Mouse (Mus musculus) gastrocnemius, adult 2 months (tissue): ENCODE measurements around the gene Sprr1a. TPM values are rescaled to one million over a fixed set of nuclear protein-coding genes. Genes with fewer than 3 reads are reported as not detected.
"Not testable (repeated sequence)": the region's sequence is repeated elsewhere in the genome, so short reads cannot be mapped to it uniquely, and the experiment has no call there.

Source experiments
- DNase-seq: peaks from one replicate; pipeline ENCODE4 v3.0.0; 2022
- H3K27ac ChIP-seq: fragments of 200-600 bp; 2 replicates; pipeline ENCODE4 v1.8.1; 2022; ENCODE audit warnings: mild to moderate bottlenecking
- H3K4me3 ChIP-seq: fragments of 200-600 bp; 2 replicates; pipeline ENCODE4 v1.8.1; 2022; ENCODE audit warnings: mild to moderate bottlenecking, moderate library complexity
- CTCF ChIP-seq: fragments of 200-600 bp; IDR thresholded peaks from 2 replicates; pipeline ENCODE4 v1.8.1; 2022; ENCODE audit warnings: antibody characterized with exemption, mild to moderate bottlenecking, moderate library complexity
- intact Hi-C: fragments of 180-260 bp; cut with DNase I; formaldehyde crosslinking; loops from one replicate; pipeline ENCODE4 v1.15.1; 2025
- long read RNA-seq, 2 experiments: library from polyadenylated mRNA; stranded (forward); transcript quantifications; one replicate each; pipeline ENCODE4 v2.0.0; 2021
- total RNA-seq, 2 experiments: library from RNA; stranded (reverse); gene quantifications; 2 replicates each; pipeline ENCODE4 v1.2.3; 2021

The Sprr1a gene
- total RNA-seq, result not detected
- long read RNA-seq, experiment 1, result 0 reads
- long read RNA-seq, experiment 2, result 0 reads

DNA sequence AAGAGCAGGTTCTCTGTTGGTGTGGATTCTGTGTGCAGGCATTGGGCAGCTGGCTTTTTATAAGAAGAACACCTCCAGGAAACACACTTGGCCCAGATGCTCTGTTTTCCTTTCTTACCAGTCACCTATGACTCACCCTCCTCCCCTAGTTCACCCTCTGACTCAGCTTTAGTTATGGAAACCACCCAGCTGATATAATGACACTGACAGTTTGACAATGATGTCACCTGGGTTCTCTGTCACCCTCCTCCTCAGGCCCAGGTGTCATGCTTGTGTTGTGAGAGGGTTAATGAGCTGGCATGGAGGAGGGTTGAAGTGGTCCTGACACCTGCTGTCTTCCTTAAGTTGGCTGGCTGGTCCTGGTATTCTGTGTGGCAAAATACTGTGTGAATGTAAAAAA is at the start of gene Sprr1a:
Gene Sprr1a, minus strand, starts transcription at position 33 of the 400 bp plus-strand sequence.
- intact Hi-C loops, result no loop called here
- Histone ChIP-seq H3K4me3 (no peak within 1 kb of the TSS), H3K27ac (no peak within 1 kb of the TSS)
- no peak for DNase-seq
- no peak for TF ChIP-seq CTCF

DNA sequence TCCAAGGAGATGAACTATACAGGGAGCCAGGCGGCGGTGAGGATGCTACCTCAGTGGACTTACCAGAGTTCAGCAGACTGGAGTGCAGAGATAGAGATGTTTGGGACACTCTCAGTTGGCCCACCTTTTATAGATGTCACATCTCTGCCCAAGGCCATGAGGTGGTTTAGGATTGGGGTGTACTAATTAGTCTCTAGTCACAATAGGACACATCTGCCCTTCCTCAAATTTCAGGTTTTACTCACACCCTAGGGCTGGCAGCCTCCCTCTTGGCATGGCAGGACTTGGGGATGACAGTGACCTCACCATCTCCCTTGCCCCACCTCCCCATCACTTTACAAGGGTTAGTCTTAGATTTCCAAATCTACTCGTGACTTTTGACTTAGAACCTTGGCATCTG is 48.7 kb upstream of the Sprr1a start, which contains the start of gene 2310046K23Rik:
Gene 2310046K23Rik, minus strand, starts transcription at position 101 of the 400 bp plus-strand sequence.
- Histone ChIP-seq H3K4me3 (no peak within 1 kb of the TSS), H3K27ac (no peak within 1 kb of the TSS)
- intact Hi-C loops, result no loop called here
- no peak for DNase-seq
- no peak for TF ChIP-seq CTCF

DNA sequence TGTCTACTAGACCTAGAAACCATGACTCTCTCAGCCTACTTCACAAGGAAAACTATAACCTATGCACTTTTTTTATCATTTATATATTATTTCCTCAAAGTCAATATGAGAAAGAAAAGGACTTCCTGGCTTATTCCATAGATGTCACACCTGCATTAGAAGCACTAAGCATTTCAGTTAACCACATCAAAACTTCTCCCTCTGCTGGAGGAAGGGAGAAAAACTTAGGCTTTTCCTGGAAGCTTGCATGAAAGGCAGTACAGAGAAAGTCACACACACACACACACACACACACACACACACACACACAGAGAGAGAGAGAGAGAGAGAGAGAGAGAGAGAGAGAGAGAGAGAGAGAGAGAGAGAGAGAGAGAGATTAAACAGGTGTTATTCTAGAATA is 26.6 kb upstream of the Sprr1a start:
- Histone ChIP-seq H3K27ac (no peak overlapping the region), H3K4me3 (no peak overlapping the region)
- intact Hi-C loops, result no loop called here
- DNase-seq, result no peak
- TF ChIP-seq CTCF, result no peak

DNA sequence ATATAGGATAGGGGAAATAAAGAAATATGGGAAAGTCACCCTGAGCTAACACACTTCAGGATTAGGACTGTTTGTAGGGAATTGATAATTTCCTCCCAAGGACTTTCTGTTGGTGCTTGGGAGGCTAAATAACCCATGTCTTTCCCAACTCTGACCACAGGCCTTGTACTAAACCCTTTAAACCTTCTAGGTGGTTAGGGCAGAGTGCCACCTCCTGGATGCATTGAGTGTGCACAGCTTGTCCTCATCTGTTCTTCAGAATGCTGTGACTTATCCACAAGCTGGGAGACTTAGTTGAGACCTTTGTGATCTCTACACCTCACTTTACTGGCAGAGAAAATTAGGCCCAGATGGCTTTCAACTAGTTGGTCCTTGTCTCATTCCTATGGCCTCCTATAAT is 25.1 kb upstream of the Sprr1a start:
- DNase-seq, result no peak
- intact Hi-C loops, result no loop called here
- no peak for TF ChIP-seq CTCF
- Histone ChIP-seq H3K27ac (no peak overlapping the region), H3K4me3 (no peak overlapping the region)

DNA sequence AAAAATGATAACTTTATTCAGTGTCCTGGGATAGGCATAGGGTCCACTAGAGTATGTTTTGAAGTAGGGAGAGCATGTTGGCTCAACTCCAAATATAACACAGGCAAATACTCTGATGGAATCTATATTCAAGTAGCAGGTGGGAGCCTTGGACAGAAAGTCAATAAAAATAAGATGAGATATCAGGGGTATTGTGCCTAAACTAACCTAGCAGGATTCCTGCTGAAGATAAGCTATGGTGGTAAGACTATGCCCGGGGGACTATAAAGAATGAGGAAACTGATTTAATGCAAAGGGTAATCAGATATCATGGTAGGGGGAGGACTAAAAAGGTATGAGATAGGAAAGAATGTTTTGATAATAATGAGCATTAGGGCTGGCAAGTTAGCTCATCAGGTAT is 22.5 kb upstream of the Sprr1a start:
- TF ChIP-seq CTCF, result no peak
- no peak for DNase-seq
- no peak overlapping the region for H3K4me3 ChIP-seq
- no peak overlapping the region for H3K27ac ChIP-seq
- intact Hi-C loops, result no loop called here

DNA sequence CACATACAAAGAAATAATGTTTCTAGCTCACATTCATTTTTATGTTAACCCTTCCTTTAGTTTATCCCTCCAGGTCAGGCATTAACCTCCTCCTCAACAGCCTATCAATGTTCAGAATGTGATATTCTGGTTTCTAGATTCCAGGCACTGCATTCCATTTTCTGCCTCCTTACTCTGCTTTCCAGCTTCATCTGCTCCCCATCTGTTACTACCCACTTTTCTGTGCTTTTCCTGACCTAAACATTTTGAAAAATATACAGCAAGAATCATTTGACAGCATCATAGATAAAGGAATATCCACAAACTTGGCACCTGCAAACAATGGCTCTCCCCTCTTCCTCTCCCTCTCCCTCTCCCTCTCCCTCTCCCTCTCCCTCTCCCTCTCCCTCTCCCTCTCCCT is 17.8 kb upstream of the Sprr1a start:
- no peak for TF ChIP-seq CTCF
- Histone ChIP-seq H3K4me3 (no peak overlapping the region), H3K27ac (no peak overlapping the region)
- DNase-seq, result no peak
- intact Hi-C loops, result no loop called here

DNA sequence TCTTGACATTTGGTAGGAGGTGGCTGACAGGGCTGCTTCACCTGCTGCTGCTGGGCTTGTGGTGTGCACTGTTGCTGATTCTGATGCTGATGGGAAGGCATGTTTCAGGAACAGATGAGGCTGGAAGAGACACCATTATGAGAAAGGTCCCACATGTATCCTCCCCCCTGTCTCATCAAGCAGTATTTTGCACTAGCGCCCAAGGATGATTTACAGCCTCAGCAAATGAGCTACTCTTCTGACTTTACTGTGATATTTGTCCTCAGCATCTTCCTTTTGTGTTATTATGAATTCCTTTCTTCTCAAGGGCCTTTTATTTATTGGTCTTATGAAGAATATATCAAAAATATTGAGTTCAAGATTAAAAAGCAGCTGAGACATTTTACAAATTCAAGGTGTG is 14.7 kb upstream of the Sprr1a start, which contains the start of gene Sprr4:
Gene Sprr4, minus strand, starts transcription at position 101 of the 400 bp plus-strand sequence.
- no peak for TF ChIP-seq CTCF
- no peak within 1 kb of the TSS for H3K4me3 ChIP-seq
- no peak for DNase-seq
- intact Hi-C loops, result no loop called here
- H3K27ac ChIP-seq, result no peak within 1 kb of the TSS

DNA sequence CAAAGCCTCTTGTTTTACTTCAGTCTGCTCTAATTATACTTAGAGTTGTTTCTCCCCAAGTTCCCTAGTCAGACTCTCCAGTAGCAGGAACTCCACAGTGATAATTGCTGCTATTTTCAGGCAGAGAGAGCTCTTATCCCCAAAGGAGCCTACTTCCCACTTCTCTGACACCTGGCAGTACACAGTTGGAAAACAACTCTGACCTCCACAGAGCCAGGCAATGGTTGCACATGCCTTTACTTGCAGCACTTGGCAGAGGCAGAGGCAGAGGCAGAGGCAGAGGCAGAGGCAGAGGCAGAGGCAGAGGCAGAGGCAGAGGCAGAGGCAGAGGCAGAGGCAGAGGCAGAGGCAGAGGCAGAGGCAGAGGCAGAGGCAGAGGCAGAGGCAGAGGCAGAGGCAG is 4.6 kb upstream of the Sprr1a start:
- H3K4me3 ChIP-seq, H3K27ac ChIP-seq, DNase-seq, intact Hi-C loops: not testable (repeated sequence)

DNA sequence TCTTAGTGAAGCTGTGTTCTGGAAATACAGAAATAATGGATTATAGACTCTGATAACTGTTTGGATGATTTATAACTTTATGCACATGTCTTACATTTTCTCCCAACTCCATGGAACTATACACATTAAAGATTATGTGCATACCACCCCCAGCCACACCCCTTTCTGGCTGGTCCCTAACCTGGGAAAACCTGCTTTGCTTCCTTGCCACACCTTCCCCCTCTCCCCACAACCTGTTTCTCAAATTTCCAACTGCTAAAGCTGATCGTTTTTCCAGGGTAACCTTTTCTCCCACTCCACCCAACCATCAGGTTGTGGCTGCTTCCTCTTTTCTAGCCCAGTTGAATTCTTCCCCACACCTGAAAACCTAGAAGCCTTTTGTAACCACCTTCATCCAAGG is 612 bp upstream of the Sprr1a start:
- no peak for DNase-seq
- H3K4me3 ChIP-seq, result no peak overlapping the region
- no peak overlapping the region for H3K27ac ChIP-seq
- no peak for TF ChIP-seq CTCF
- intact Hi-C loops, result no loop called here

DNA sequence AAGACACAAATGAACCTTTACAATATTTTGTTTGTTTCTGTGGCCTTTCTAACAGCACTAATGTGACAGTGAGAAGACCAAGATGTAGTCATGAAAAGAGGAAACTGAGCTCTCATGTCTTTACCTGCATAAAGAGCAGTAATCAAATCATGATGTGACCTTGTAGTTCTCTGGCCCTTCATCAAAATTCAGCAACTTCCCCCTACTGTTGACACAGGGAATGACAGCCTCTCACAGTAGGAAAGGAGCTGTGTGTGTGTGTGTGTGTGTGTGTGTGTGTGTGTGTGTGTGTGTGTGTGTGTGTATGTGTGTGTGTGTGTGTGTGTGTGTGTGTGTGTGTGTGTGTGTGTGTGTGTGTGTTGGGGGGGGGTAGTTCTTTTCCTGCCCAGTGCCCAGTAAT is 4.4 kb downstream of the Sprr1a start:
- H3K27ac ChIP-seq, DNase-seq, H3K4me3 ChIP-seq, intact Hi-C loops: not testable (repeated sequence)

DNA sequence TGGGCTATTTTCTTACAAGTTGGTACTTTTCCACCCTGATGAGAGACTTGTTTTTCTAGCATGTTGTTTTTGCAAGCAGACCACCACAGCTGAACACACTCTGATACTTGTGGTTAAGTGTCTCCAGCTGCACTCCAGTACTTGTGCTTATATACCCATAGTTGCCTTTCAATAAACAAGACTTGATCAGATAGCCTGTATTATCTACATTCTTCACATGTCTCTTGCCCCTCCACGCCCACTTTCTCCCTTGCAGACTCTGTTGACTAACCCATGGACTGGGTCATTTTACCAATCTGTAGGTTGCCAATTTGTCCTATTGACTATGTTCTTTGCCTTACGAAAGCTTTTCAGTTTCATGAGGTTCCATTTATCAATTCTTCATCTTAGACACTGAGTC is 15.6 kb downstream of the Sprr1a start:
- H3K4me3 ChIP-seq, result no peak overlapping the region
- no peak for DNase-seq
- intact Hi-C loops, result no loop called here

DNA sequence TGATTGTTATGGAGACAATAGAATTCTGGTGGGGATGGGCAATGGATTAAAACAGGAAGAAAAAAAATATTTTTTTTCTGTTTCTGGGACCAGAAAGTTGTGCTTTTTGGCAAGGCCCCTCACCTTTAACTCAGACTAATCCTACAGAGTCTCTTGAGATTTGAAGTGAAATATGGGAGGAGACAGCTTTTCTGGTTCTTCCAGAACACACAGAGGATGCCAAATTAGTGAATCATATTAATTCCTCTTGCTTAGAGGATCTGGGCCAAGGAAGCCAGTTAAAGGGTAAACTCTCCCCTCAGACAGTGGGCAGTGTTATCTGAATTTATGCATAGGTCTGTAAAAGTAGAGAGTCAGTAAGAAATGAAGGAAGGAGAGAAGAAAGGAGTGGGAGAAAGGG is 18.3 kb downstream of the Sprr1a start:
- TF ChIP-seq CTCF, result no peak
- H3K27ac ChIP-seq, result no peak overlapping the region
- intact Hi-C loops, result no loop called here
- DNase-seq, result no peak
- H3K4me3 ChIP-seq, result no peak overlapping the region

More for the DNA sequence above, 15.6 kb downstream of the Sprr1a start:
- TF ChIP-seq CTCF, result no peak
- H3K27ac ChIP-seq, result no peak overlapping the region

DNA sequence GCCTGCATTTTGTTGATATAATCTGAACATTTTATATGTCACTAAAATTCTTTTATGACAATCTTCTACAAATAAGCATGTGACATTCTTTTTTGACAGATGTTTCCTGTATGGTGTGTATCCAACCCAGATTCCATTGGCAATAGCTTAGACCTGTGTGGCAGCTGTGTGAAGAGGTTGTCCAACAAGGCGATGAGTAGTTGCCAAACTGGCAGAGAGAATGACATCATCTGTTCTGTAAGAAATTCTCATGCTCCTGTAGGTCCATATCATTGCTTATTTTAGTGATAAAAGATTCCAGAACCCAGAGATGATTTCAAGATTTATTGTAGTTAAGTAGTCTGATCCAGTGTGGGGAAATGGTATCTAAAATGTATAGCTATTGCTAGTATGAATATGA is 19.1 kb downstream of the Sprr1a start:
- Histone ChIP-seq H3K4me3 (no peak overlapping the region), H3K27ac (no peak overlapping the region)
- no peak for DNase-seq
- intact Hi-C loops, result no loop called here
- no peak for TF ChIP-seq CTCF

DNA sequence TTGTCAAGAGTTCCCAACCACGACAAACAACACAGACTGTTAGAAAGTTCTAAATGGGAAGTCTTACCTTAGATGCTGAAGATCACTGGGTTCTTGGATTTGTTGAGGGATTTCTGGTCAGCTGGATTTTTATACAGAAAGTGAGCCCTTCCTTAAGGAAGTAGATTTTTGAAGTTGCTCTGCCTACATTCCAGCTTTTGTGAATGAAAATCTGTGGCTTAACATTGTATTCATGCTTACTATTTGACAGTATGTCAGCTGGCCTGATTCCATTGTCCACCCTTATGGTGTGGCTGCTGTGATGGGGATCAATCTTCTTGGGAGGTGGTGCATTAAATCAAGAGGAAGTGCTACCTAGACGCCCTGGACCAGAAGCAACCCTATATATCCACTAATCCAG is 27.1 kb downstream of the Sprr1a start, which contains the start of gene Sprr3:
Gene Sprr3, minus strand, starts transcription at position 101 of the 400 bp plus-strand sequence.
- TF ChIP-seq CTCF, result no peak
- Histone ChIP-seq H3K4me3 (no peak within 1 kb of the TSS), H3K27ac (no peak within 1 kb of the TSS)
- DNase-seq, result no peak
- intact Hi-C loops, result no loop called here

DNA sequence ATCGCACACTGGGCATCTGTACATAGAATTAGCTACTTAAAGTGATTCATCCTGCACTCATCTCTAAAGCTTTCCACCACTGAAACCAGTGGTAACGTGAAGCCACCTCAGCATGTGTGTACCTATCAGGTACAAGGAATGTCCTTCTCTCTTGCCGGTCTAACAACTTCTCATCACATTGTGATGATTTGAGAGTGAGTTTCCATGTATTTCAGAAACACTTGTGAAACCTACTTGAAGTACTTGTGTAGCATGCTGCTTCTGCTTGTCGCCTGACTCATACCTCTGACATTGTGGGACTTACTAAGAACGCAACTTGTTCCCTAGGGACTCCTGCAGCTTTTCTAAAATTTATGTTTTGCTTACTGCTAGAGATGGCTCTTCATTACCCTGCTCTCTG is 30.5 kb downstream of the Sprr1a start:
- Histone ChIP-seq H3K27ac (no peak overlapping the region), H3K4me3 (no peak overlapping the region)
- DNase-seq, result no peak
- TF ChIP-seq CTCF, result no peak
- intact Hi-C loops, result no loop called here
